Mouse (Mus musculus) ES-Bruce4 (cell line): ENCODE measurements around the gene Wdr91. TPM values are rescaled to one million over a fixed set of nuclear protein-coding genes. Genes with fewer than 3 reads are reported as not detected.
A peak's percentile ranks its signal among the peaks of the same experiment; 100 is the strongest.

Experiments
- H3K27ac ChIP-seq: 2 replicates; pipeline ENCODE4 v1.5.1; 2012; ENCODE audit warnings: low read length, inconsistent platforms; ENCODE audit not compliant: insufficient read depth
- H3K27me3 ChIP-seq: 2 replicates; pipeline ENCODE4 v1.6.1; 2012; ENCODE audit warnings: mild to moderate bottlenecking, low read length, inconsistent platforms; ENCODE audit not compliant: control insufficient read depth, poor library complexity, insufficient read depth, severe bottlenecking
- H3K36me3 ChIP-seq: 2 replicates; pipeline ENCODE4 v1.6.1; 2012; ENCODE audit warnings: inconsistent platforms, mild to moderate bottlenecking, low read length, moderate library complexity; ENCODE audit not compliant: control insufficient read depth, poor library complexity, insufficient read depth, severe bottlenecking
- H3K4me1 ChIP-seq: one replicate; pipeline ENCODE4 v1.8.1; 2011; ENCODE audit warnings: low read length; ENCODE audit not compliant: control insufficient read depth, insufficient read depth
- H3K4me3 ChIP-seq: 2 replicates; pipeline ENCODE4 v1.5.1; 2011; ENCODE audit warnings: low read depth, mild to moderate bottlenecking, low read length
- H3K9ac ChIP-seq: 2 replicates; pipeline ENCODE4 v1.6.1; 2012; ENCODE audit warnings: low read depth, mild to moderate bottlenecking, inconsistent platforms; ENCODE audit not compliant: poor library complexity, severe bottlenecking
- H3K9me3 ChIP-seq: replicated peaks from 2 replicates; pipeline ENCODE4 v1.6.1; 2012; ENCODE audit warnings: mild to moderate bottlenecking, low read length, inconsistent platforms; ENCODE audit not compliant: control insufficient read depth, poor library complexity, insufficient read depth, severe bottlenecking
- CTCF ChIP-seq: IDR thresholded peaks from one replicate; pipeline ENCODE4 v1.8.1; 2011; ENCODE audit warnings: low read depth, low read length
- EP300 ChIP-seq: IDR thresholded peaks from 2 replicates; pipeline ENCODE4 v1.6.1; 2011; ENCODE audit warnings: low read depth, low read length; ENCODE audit not compliant: insufficient read depth
- POLR2A ChIP-seq: IDR thresholded peaks from one replicate; pipeline ENCODE4 v1.8.1; 2011; ENCODE audit warnings: low read length; ENCODE audit not compliant: insufficient read depth
- polyA plus RNA-seq: library from polyadenylated mRNA; stranded (reverse); fragments of >200 nt; gene quantifications from 2 replicates; pipeline ENCODE4 v1.2.4, GENCODE M21; 2011; ENCODE audit warnings: low read depth; ENCODE audit not compliant: missing spikeins, insufficient read depth, insufficient read length

Gene Wdr91
- polyA plus RNA-seq, 1 experiment = 29.9 TPM

GRCm38 (mm10) chr6:34927156-34927555, 16.5 kb upstream of the Wdr91 start:
- Histone ChIP-seq H3K4me3 (no peak overlapping the region), H3K9me3 (no peaks in the 10 kb centered on the region), H3K27ac (no peak overlapping the region), H3K36me3 (no peaks in the 10 kb centered on the region), H3K4me1 (no peaks in the 10 kb centered on the region), H3K27me3 (no peaks in the 10 kb centered on the region), H3K9ac (no peak overlapping the region)
- TF ChIP-seq CTCF = peak; percentile 82
- TF ChIP-seq EP300 = no peak

GRCm38 (mm10) chr6:34921941-34922340, 11.3 kb upstream of the Wdr91 start:
- no peak overlapping the region; the same call in 1 of the 2 replicates for H3K27ac ChIP-seq
- H3K9ac ChIP-seq = no peak overlapping the region
- H3K9me3 ChIP-seq = no peaks in the 10 kb centered on the region
- H3K4me3 ChIP-seq = peak overlapping the region; percentile 18
- peaks cover 5% of the 10 kb centered on the region for H3K4me1 ChIP-seq
- H3K36me3 ChIP-seq = no peaks in the 10 kb centered on the region
- TF ChIP-seq CTCF (peak; percentile 98), EP300 (peak; percentile 57; the same call in 1 of the 2 replicates), POLR2A (no peak)
- H3K27me3 ChIP-seq = no peaks in the 10 kb centered on the region

- H3K27ac ChIP-seq = no peak overlapping the region
- H3K9me3 ChIP-seq = no peaks in the 10 kb centered on the region
- TF ChIP-seq CTCF (no peak), EP300 (no peak), POLR2A (no peak)
- H3K9ac ChIP-seq = no peak overlapping the region
- H3K36me3 ChIP-seq = no peaks in the 10 kb centered on the region
- no peaks in the 10 kb centered on the region for H3K27me3 ChIP-seq
- H3K4me3 ChIP-seq = no peak overlapping the region
- H3K4me1 ChIP-seq = peaks cover 5% of the 10 kb centered on the region
Measured at GRCm38 (mm10) chr6:34920631-34921030, 10.0 kb upstream of the Wdr91 start.

GRCm38 (mm10) chr6:34919956-34920355, 9.3 kb upstream of the Wdr91 start, which contains the start of gene Stra8:
Gene Stra8, plus strand, starts transcription at chr6:34920163.
- Histone ChIP-seq H3K27me3 (no peaks in the 10 kb centered on the region), H3K27ac (no peak within 1 kb of the TSS), H3K9ac (no peak within 1 kb of the TSS), H3K9me3 (no peaks in the 10 kb centered on the region), H3K36me3 (no peaks in the 10 kb centered on the region), H3K4me1 (peaks cover 5% of the 10 kb centered on the region), H3K4me3 (peak within 1 kb of the TSS; percentile 22; the same call in 1 of the 2 replicates)
- no peak for TF ChIP-seq POLR2A
- 0 out of 2 replicates have a peak, but pooled peaks have one; percentile 47 for TF ChIP-seq EP300
- no peak for TF ChIP-seq CTCF

- no peak for TF ChIP-seq CTCF
- TF ChIP-seq POLR2A = no peak
- no peak for TF ChIP-seq EP300
- H3K27me3 ChIP-seq = no peaks in the 10 kb centered on the region
- H3K27ac ChIP-seq = no peak overlapping the region
- no peaks in the 10 kb centered on the region for H3K36me3 ChIP-seq
- no peak overlapping the region for H3K4me3 ChIP-seq
- no peaks in the 10 kb centered on the region for H3K9me3 ChIP-seq
- H3K9ac ChIP-seq = no peak overlapping the region
- peaks cover 5% of the 10 kb centered on the region for H3K4me1 ChIP-seq
Measured at GRCm38 (mm10) chr6:34919146-34919545, 8.5 kb upstream of the Wdr91 start.

GRCm38 (mm10) chr6:34914462-34914861, 3.8 kb upstream of the Wdr91 start:
- no peak overlapping the region for H3K9ac ChIP-seq
- no peak overlapping the region for H3K27ac ChIP-seq
- H3K4me1 ChIP-seq = peaks cover 2% of the 10 kb centered on the region
- no peaks in the 10 kb centered on the region for H3K9me3 ChIP-seq
- no peak overlapping the region for H3K4me3 ChIP-seq
- H3K27me3 ChIP-seq = no peaks in the 10 kb centered on the region
- TF ChIP-seq POLR2A (no peak), EP300 (no peak)
- no peaks in the 10 kb centered on the region for H3K36me3 ChIP-seq
